Mouse (Mus musculus) spleen, postnatal 14 days (tissue): ENCODE measurements around the gene Mgrn1.

Source experiments
- DNase-seq, 2 experiments: peaks; one replicate each; pipeline ENCODE4 v3.0.0; 2021 to 2022; ENCODE audit warnings: low spot score in 2 of 2

Gene Mgrn1

GRCm38 (mm10) chr16:4979755-4980380 is 93.8 kb downstream of the Mgrn1 start:
- no peak for DNase-seq

GRCm38 (mm10) chr16:4984717-4985116 is 98.7 kb downstream of the Mgrn1 start:
- DNase-seq = no peak
